Mouse (Mus musculus): ENCODE measurements around the gene Mlycd. TPM values are rescaled to one million over a fixed set of nuclear protein-coding genes. Genes with fewer than 3 reads are reported as not detected.

Gene Mlycd
- polyA plus RNA-seq, 1 experiment from 2014 or later, result 21.9 TPM

- H3K27ac ChIP-seq, result peak overlapping the region; percentile 77
- no peaks in the 10 kb centered on the region for H3K36me3 ChIP-seq (ENCODE audit: insufficient read depth, low read length)
- H3K4me2 ChIP-seq (ENCODE audit: low read length), result peak overlapping the region; percentile 4; the same call in 1 of the 2 replicates
- H3K27me3 ChIP-seq (ENCODE audit: insufficient read depth, low read length), result no peaks in the 10 kb centered on the region
- no peaks in the 10 kb centered on the region for H3K9me3 ChIP-seq (replicated peaks; ENCODE audit: low read length)
- peak; percentile 65 for DNase-seq (ENCODE audit: low spot score)
- WGBS, result 36% methylated on average over 9 of the region's 9 CpGs
- H3K9ac ChIP-seq (ENCODE audit: low read depth, low read length), result no peak overlapping the region
- no peak overlapping the region for H3K4me3 ChIP-seq (replicated peaks; ENCODE audit: low read depth, low read length)
- no peak for TF ChIP-seq CTCF (IDR thresholded peaks at IDR 0.05; ENCODE audit: low read depth)
- peaks cover 16% of the 10 kb centered on the region for H3K4me1 ChIP-seq (replicated peaks; ENCODE audit: insufficient read depth, low read length)
- ATAC-seq (replicated peaks; ENCODE audit: low FRiP score, low read depth), result 0 out of 2 replicates have a peak, but pooled peaks have one; percentile 29
Observed at GRCm38 (mm10) chr8:119423631-119424141, 29.0 kb downstream of the Mlycd start.

DNA sequence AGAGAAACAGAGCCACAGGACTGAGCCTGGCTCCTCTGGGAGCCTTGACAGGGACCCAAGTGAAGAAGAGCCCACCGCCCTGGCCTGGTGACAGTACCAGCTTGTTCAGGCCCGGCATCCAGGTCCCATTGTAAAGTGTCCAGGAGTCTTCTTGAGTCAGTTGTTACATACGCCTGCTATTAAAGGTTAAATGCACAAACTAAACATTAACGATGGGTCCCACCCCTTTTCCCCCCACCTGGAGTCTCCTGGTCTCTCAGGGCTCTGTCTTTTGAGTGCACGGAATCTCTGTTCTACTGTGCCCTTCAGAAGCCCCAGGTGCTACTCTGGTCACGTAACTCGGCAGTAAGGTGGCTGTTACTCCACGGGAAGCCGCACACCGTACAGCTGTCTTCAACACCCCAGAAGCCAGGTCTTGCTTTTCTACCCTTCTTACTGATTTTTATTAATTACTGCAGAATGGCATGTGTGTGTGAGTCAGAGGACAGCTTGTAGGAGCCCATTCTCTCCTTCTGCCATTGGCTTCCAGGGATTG lies 29.6 kb downstream of the Mlycd start:
- no peaks in the 10 kb centered on the region for H3K27me3 ChIP-seq (ENCODE audit: insufficient read depth, low read length)
- H3K9me3 ChIP-seq (replicated peaks; ENCODE audit: low read length), result no peaks in the 10 kb centered on the region
- H3K4me1 ChIP-seq (replicated peaks; ENCODE audit: insufficient read depth, low read length), result peaks cover 21% of the 10 kb centered on the region
- no peak for DNase-seq (ENCODE audit: low spot score)
- H3K36me3 ChIP-seq (ENCODE audit: insufficient read depth, low read length), result no peaks in the 10 kb centered on the region
- H3K4me3 ChIP-seq (replicated peaks; ENCODE audit: low read depth, low read length), result no peak overlapping the region
- peak overlapping the region; percentile 77 for H3K27ac ChIP-seq
- 67% methylated on average over 10 of the region's 10 CpGs for WGBS
- TF ChIP-seq CTCF (IDR thresholded peaks at IDR 0.05; ENCODE audit: low read depth), result no peak
- no peak for ATAC-seq (replicated peaks; ENCODE audit: low FRiP score, low read depth)
- H3K4me2 ChIP-seq (ENCODE audit: low read length), result peak overlapping the region; percentile 4; the same call in 1 of the 2 replicates
- H3K9ac ChIP-seq (ENCODE audit: low read depth, low read length), result no peak overlapping the region

GRCm38 (mm10) chr8:119424740-119425139 lies 30.1 kb downstream of the Mlycd start:
- ATAC-seq (replicated peaks; ENCODE audit: low FRiP score, low read depth), result no peak
- TF ChIP-seq CTCF (IDR thresholded peaks at IDR 0.05; ENCODE audit: low read depth), result no peak
- Histone ChIP-seq H3K4me3 (replicated peaks; ENCODE audit: low read depth, low read length) (no peak overlapping the region), H3K4me2 (ENCODE audit: low read length) (no peak overlapping the region), H3K4me1 (replicated peaks; ENCODE audit: insufficient read depth, low read length) (peaks cover 26% of the 10 kb centered on the region), H3K27me3 (ENCODE audit: insufficient read depth, low read length) (no peaks in the 10 kb centered on the region), H3K27ac (peak overlapping the region; percentile 66; the same call in 1 of the 2 replicates), H3K9me3 (replicated peaks; ENCODE audit: low read length) (no peaks in the 10 kb centered on the region), H3K36me3 (ENCODE audit: insufficient read depth, low read length) (no peaks in the 10 kb centered on the region), H3K9ac (ENCODE audit: low read depth, low read length) (no peak overlapping the region)
- WGBS, result 55% methylated on average over 10 of the region's 10 CpGs
- DNase-seq (ENCODE audit: low spot score), result no peak

GRCm38 (mm10) chr8:119425533-119425932 lies 30.9 kb downstream of the Mlycd start:
- Histone ChIP-seq H3K27me3 (ENCODE audit: insufficient read depth, low read length) (no peaks in the 10 kb centered on the region), H3K4me3 (replicated peaks; ENCODE audit: low read depth, low read length) (no peak overlapping the region), H3K9me3 (replicated peaks; ENCODE audit: low read length) (no peaks in the 10 kb centered on the region), H3K27ac (peak overlapping the region; percentile 66), H3K4me2 (ENCODE audit: low read length) (no peak overlapping the region), H3K4me1 (replicated peaks; ENCODE audit: insufficient read depth, low read length) (peaks cover 32% of the 10 kb centered on the region), H3K9ac (ENCODE audit: low read depth, low read length) (no peak overlapping the region), H3K36me3 (ENCODE audit: insufficient read depth, low read length) (no peaks in the 10 kb centered on the region)
- DNase-seq (ENCODE audit: low spot score) (peak; percentile 51), ATAC-seq (replicated peaks; ENCODE audit: low FRiP score, low read depth) (no peak; the same call in 1 of the 2 replicates)
- no peak for TF ChIP-seq CTCF (IDR thresholded peaks at IDR 0.05; ENCODE audit: low read depth)
- 65% methylated on average over 10 of the region's 10 CpGs for WGBS

DNA sequence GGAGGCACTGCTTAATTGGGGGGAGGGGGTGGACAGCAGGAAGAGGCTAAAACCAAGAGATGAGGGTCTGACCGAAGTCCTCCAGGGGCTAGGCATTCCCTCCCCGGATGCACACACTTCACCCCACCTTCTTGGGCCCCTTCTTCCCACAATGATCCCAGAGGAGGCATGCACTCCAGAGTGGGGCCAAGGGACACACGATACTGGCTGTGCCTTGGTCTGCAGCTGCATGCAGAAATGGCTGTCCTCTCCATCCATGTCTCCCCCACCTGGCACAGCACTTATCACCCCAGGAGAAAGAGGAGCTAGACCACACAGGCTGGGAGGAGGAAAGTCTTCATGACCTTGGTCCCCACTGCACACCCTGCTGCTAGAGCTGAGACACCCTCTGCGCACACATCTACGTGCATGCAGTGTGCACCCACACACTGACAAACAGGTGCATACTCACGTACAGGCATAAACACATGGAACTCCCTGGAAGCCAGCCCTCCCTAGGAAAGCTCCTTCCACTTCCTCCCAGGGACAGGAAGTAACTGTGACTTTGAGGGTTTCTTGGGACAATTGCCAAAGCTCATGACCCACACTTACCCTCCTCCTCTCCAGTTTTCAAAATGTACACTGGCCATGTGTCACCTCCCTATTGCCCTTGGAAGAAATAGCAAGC lies 31.5 kb downstream of the Mlycd start:
- no peak for ATAC-seq (replicated peaks; ENCODE audit: low FRiP score, low read depth)
- peak overlapping the region; percentile 63 for H3K27ac ChIP-seq
- H3K27me3 ChIP-seq (ENCODE audit: insufficient read depth, low read length), result no peaks in the 10 kb centered on the region
- H3K36me3 ChIP-seq (ENCODE audit: insufficient read depth, low read length), result no peaks in the 10 kb centered on the region
- H3K4me1 ChIP-seq (replicated peaks; ENCODE audit: insufficient read depth, low read length), result peaks cover 32% of the 10 kb centered on the region
- H3K4me2 ChIP-seq (ENCODE audit: low read length), result no peak overlapping the region
- no peak overlapping the region for H3K4me3 ChIP-seq (replicated peaks; ENCODE audit: low read depth, low read length)
- WGBS, result 67% methylated on average over 6 of the region's 6 CpGs
- no peaks in the 10 kb centered on the region for H3K9me3 ChIP-seq (replicated peaks; ENCODE audit: low read length)
- DNase-seq (ENCODE audit: low spot score), result no peak
- no peak for TF ChIP-seq CTCF (IDR thresholded peaks at IDR 0.05; ENCODE audit: low read depth)
- H3K9ac ChIP-seq (ENCODE audit: low read depth, low read length), result no peak overlapping the region

- Histone ChIP-seq H3K9me3 (replicated peaks; ENCODE audit: low read length) (no peaks in the 10 kb centered on the region), H3K4me2 (ENCODE audit: low read length) (no peak overlapping the region), H3K36me3 (ENCODE audit: insufficient read depth, low read length) (no peaks in the 10 kb centered on the region), H3K27me3 (ENCODE audit: insufficient read depth, low read length) (no peaks in the 10 kb centered on the region), H3K4me3 (replicated peaks; ENCODE audit: low read depth, low read length) (no peak overlapping the region), H3K9ac (ENCODE audit: low read depth, low read length) (no peak overlapping the region), H3K4me1 (replicated peaks; ENCODE audit: insufficient read depth, low read length) (peaks cover 26% of the 10 kb centered on the region), H3K27ac (no peak overlapping the region)
- 74% methylated on average over 12 of the region's 12 CpGs for WGBS
- no peak for ATAC-seq (replicated peaks; ENCODE audit: low FRiP score, low read depth)
- no peak for TF ChIP-seq CTCF (IDR thresholded peaks at IDR 0.05; ENCODE audit: low read depth)
- DNase-seq (ENCODE audit: low spot score), result no peak
Observed at GRCm38 (mm10) chr8:119427634-119428349, 33.1 kb downstream of the Mlycd start.

All from kidney, postnatal 0 days (tissue).